Mouse (Mus musculus) right cerebral cortex, postnatal 10 days (tissue): ENCODE results near the gene Thumpd2.

Source experiments
- DNase-seq, 2 experiments: peaks; one replicate each; pipeline ENCODE4 v3.0.0; 2021; ENCODE audit warnings: low spot score in 2 of 2

Thumpd2 gene

GRCm38 (mm10) chr17:81032957-81033356 lies 31.9 kb downstream of the Thumpd2 start:
- DNase-seq: no peak

DNA sequence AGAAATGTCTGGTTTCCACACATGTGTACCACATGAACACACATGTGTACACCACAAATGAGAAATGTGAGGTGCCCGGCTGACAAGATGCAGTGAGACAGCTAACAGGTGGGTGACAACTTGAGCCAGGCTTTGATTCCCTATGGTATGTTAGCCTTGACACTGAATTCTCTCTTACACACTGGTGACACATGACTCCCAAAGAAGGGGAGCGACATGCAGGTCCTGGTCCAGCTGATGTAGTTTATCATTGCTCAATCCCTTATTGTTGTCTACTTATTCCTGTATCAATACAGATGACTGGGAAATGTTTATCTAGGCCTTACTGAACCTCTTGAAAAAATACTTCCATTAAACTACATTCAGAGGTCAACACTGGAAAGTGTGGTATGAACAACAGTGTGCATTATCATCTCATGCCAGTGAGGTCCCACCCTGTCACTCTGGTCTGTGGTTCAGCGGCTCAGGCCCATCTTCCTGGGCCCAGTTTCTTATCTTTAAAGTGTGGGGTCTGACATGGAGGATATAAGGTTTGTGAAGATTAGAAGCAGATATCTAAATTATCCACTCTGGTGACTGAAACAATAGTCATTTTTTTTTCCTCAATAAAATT lies 32.9 kb downstream of the Thumpd2 start:
- no peak for DNase-seq

DNA sequence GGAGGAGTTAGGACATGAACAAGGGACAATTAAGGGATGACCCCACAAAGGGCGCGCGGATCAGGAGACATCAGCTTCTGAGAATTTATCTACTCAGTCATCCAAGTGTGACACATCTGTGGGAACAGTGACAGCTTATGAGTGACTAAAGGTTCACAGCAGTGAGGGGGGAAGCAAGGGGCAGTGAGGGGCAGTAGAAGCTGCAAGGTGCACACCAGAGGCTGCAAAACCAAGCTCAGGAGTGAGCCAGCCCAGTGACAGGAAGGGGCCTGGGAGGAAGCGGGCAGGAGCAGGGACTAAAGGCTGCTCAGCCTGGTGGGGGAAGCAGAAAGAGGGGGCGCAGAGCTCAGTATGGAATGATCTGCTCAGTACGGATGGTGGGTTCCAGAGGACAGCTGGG lies 37.6 kb downstream of the Thumpd2 start:
- DNase-seq: no peak

DNA sequence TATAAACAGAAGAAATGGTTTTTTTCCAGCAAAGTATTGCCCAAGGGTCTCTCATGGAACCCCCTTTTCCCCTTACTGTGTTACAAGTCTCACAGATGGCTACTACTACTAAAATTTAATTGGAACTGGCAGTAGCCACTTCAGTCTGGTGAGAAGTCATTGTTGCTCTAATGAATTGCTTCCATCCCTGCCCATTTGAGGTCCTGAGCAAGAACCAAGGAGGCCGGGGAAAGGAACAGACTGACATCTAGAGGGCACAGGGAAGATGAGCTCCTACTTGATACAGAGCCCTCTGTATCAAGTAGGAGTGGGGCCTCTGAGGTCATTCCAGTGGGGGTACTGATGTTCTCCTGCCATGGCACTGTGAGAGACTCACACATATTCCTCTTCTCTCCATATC lies 47.8 kb downstream of the Thumpd2 start:
- DNase-seq: no peak

- DNase-seq: peak; percentile 67 to 69
Measured at GRCm38 (mm10) chr17:81015814-81016447, 49.0 kb downstream of the Thumpd2 start.

DNA sequence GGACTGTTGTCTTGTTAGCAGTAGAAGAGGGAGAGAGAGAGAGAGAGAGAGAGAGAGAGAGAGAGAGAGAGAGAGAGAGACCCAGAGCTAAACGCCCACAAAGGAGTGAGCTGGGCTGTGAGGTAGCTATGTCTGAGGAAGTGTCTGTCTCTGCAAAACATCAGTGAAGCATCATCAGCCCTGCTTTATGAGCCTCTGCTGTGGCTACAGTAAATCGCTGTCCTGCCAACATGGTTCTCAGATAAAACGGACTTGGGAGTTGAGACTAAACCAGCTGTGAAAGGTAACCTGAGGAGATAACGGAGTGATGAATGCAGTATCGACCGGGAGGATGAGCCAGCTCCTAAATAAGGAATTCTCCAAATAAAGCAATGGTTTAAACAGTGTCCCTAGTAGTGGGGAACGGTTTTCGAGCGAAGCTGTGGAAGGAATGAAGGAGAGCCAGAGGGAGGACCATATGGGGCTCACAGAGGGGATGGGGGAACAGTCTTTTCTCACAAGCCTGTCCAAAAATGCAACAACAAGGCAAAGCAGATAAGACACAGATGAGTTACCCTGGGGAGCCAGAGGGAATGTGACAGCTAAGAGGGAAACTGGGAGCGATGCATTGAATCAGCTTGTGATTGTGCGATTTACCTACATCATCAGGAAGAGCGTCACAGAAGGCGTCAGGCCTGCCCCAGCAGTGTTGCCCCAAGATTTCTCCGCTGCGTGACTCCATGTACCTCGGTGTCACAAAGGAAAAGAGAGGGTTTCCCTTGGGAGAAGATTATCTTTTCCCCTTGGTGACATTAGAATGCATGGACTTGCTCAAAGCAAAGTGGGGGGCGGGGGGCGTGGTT lies 53.8 kb downstream of the Thumpd2 start:
- peak; percentile 59 to 70 for DNase-seq

- no peak for DNase-seq
Measured at GRCm38 (mm10) chr17:81010199-81010598, 54.7 kb downstream of the Thumpd2 start.

- DNase-seq: no peak
Measured at GRCm38 (mm10) chr17:81009112-81009511, 55.8 kb downstream of the Thumpd2 start.

DNA sequence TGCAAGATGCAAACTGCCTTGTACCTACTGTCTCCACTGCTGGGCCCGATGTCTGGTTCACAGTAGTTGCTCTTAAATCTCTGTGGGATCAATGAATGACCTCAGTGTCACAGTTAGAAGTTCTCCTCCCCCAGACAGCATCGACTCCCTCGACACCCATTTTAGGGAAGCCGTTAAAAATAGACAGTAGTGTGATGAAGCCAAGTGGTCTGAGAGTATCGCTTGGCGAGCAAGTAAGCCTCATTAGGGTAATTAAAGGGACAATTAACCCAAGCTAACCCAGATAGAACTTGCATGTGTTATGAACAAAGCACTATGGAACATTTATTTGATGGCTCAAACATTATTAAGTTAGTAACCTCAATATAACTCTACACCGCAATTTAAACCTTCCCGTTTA lies 59.6 kb downstream of the Thumpd2 start:
- no peak for DNase-seq

GRCm38 (mm10) chr17:81004454-81004853 lies 60.4 kb downstream of the Thumpd2 start:
- DNase-seq: no peak

- no peak for DNase-seq
Measured at GRCm38 (mm10) chr17:81002130-81002529, 62.8 kb downstream of the Thumpd2 start.

DNA sequence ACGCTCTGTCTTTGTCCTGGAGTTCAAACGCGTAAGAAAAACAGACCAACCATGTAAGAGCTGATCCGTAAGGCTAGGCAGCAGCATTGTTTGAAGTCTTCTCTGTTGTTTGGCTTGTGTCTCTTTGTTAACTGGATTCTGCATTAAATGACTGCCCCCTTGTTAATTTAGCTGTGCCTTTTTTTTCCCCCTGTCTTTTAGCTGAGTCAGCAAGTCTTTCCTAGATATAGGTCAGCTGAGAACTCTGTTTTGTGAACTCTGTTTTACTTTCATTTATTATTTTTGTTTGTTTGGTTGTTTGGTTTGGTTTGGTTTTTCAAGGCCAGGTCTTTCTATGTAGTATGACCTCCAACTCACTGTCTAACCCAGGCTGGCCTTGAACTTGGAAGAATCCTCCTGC lies 63.2 kb downstream of the Thumpd2 start:
- DNase-seq: no peak

GRCm38 (mm10) chr17:81001010-81001409 lies 63.9 kb downstream of the Thumpd2 start:
- no peak for DNase-seq

GRCm38 (mm10) chr17:80998958-80999357 lies 65.9 kb downstream of the Thumpd2 start:
- no peak for DNase-seq

GRCm38 (mm10) chr17:80997226-80997625 lies 67.7 kb downstream of the Thumpd2 start:
- no peak for DNase-seq

DNA sequence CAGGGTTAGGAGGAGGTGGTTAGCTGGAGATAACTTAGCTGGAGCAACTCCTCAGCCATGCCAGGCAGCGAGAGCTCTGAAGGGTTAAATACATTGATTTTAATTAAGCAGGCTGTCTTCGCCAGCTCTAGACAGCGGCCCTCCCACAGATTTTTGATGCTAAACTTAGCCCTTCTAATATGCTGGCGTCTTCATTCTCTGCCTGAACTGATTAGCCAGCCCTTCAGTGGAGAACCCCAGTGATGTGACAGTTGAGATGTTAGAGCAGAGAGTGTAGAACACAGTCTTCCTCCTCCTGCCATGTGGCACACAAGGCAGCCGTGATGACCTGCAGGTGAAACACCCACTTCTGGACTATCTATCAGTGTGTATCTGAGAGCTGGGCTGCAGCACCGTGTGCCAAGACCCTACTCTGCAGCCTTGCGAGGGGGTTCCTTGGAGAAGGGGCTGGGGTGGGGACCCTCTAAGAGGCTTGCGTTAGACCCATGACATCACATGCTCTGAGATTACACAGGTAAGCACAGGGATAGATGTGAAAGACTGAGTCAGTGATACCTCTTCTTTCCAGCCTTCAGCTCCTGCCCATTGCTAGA lies 73.3 kb downstream of the Thumpd2 start:
- DNase-seq: no peak

- no peak for DNase-seq
Measured at GRCm38 (mm10) chr17:80982976-80983375, 81.9 kb downstream of the Thumpd2 start.

GRCm38 (mm10) chr17:80982412-80982787 lies 82.5 kb downstream of the Thumpd2 start:
- peak; percentile 91 for DNase-seq

GRCm38 (mm10) chr17:80981721-80982411 lies 83.0 kb downstream of the Thumpd2 start:
- DNase-seq: peak; percentile 41 to 52

DNA sequence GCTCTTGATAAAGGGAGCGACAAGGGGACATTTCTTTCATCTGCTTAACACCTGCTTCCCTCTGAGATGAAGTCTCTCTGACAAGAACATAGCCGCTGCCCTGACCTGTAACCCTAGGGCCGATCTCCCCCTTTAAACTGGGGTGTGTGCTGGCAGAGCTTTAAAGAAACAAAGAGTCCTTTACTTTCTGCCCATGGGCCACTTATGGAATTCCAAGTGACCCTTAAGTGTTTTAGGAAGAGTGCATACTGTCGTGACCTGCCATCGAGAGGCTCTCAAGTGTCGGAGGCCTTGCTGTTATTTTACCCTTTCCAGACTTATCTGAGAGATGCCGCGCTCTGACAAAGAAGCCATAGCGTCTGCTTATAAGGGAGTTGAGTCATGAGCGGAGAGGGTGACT lies 84.8 kb downstream of the Thumpd2 start:
- DNase-seq: no peak

DNA sequence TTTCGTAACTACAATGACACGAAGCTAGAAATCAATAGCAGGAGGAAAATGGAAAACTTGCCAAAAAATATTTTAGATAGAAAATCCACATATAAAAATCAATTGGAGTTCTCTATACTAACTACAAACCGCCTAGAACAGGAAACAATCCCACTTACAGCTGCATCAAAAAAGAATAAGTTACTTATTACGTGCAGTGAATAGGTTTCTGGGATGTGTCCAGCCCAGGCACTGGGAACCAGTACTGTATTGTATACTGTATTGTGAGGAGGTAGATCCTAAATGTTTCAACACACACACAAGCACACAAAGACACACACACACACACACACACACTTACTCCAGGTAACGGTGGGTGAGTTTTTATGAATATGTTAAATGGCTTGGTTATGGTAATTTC lies 87.6 kb downstream of the Thumpd2 start:
- DNase-seq: no peak
